Mouse (Mus musculus): Measurements from ENCODE around the gene Tstd2. TPM values are rescaled to one million over a fixed set of nuclear protein-coding genes. Genes with fewer than 3 reads are reported as not detected.

Tstd2 gene
- 16.8 TPM in 2 replicates for polyA plus RNA-seq (2012; rRNA removed)

GRCm38 (mm10) chr4:46138287-46139222 is at the start of gene Tstd2, which contains the start of gene Ncbp1:
Tstd2 (minus strand) TSS chr4:46138694.
Ncbp1 (plus strand) TSS chr4:46138613.

Other genes starting within 250 kb of the Tstd2 start
- 1.6 and 1.9 TPM in 2 replicates for gene Ccdc180, start 248.4 kb downstream of the Tstd2 start, polyA plus RNA-seq (2012; rRNA removed)
- 9.9 and 11.1 TPM in 2 replicates for gene Tdrd7, start 173.4 kb downstream of the Tstd2 start, polyA plus RNA-seq (2012; rRNA removed)
- 1.9 and 3.0 TPM in 2 replicates for gene Tmod1, start 99.8 kb downstream of the Tstd2 start, polyA plus RNA-seq (2012; rRNA removed)
- gene Ncbp1, start 81 bp downstream of the Tstd2 start, polyA plus RNA-seq (2012; rRNA removed): 20.8 and 23.5 TPM in 2 replicates
- 44.5 and 54.8 TPM in 2 replicates for gene Xpa, start 57.6 kb upstream of the Tstd2 start, polyA plus RNA-seq (2012; rRNA removed)
- gene Foxe1, start 204.9 kb upstream of the Tstd2 start, polyA plus RNA-seq (2012; rRNA removed): 0.07 and 0.21 TPM in 2 replicates

Data from ovary, adult 2 months (tissue).